Mouse (Mus musculus): ENCODE measurements around the gene Hoxb9. TPM values are rescaled to one million over a fixed set of nuclear protein-coding genes. Genes with fewer than 3 reads are reported as not detected.
A peak's percentile ranks its signal among the peaks of the same experiment; 100 is the strongest.

Gene Hoxb9
- polyA plus RNA-seq (2012; rRNA removed) = 0.26 and 0.27 TPM in 2 replicates

DNA sequence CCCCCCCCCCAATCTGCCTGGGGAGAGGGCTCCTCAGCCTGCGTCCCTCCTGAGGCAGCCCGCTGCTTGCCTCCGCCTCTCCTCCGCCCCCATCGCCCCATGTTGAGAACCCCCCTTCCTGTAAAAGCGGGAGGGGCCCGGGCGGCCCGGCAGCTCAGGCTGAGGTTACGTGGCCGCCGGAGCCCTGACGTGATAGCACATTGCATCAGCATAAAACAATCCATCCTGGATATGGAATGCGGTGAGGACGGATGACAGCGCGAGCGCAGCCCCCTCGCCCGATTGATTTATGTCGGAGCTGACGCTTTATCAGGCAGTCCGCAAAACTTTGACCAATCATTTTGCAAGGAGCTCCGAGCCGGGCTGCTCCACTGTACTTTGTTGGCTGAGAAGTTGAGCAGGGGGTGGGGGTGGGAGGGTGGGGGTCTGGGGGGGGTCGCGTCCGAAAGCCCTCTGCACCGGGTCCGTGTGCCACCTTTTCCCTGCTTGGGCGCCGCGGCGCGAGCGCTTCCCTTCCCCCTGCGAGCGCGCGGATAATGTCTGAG lies at the start of gene Hoxb9:
TSS of gene Hoxb9 (plus strand) at position 462 of the 545 bp plus-strand sequence.
- Histone ChIP-seq H3K27ac (ENCODE audit: insufficient read depth, low read length) (no peak within 1 kb of the TSS), H3K27me3 (ENCODE audit: control insufficient read depth, insufficient read depth, low read length) (peaks cover 38% of the 10 kb centered on the region), H3K4me3 (ENCODE audit: extremely low read depth, insufficient read depth, insufficient read length) (peak within 1 kb of the TSS; percentile 30; the same call in 1 of the 2 replicates), H3K4me1 (ENCODE audit: control insufficient read depth, insufficient read depth, insufficient read length) (peaks cover 2% of the 10 kb centered on the region), H3K36me3 (ENCODE audit: control insufficient read depth, insufficient read depth, low read length) (no peaks in the 10 kb centered on the region)
- no peak for TF ChIP-seq POLR2A (IDR thresholded peaks at IDR 0.05; ENCODE audit: low read depth, low read length)
- TF ChIP-seq CTCF (IDR thresholded peaks at IDR 0.05; ENCODE audit: extremely low read depth, insufficient read depth, insufficient read length, insufficient replicate concordance) = no peak
- no peak for DNase-seq (ENCODE audit: low read depth in 1 of 2, low spot score in 2 of 2)
- 2% methylated on average over 40 of the region's 40 CpGs for WGBS

- Histone ChIP-seq H3K27me3 (ENCODE audit: control insufficient read depth, insufficient read depth, low read length) (no peaks in the 10 kb centered on the region), H3K4me3 (ENCODE audit: extremely low read depth, insufficient read depth, insufficient read length) (no peak overlapping the region), H3K36me3 (ENCODE audit: control insufficient read depth, insufficient read depth, low read length) (no peaks in the 10 kb centered on the region), H3K4me1 (ENCODE audit: control insufficient read depth, insufficient read depth, insufficient read length) (no peaks in the 10 kb centered on the region), H3K27ac (ENCODE audit: insufficient read depth, low read length) (no peak overlapping the region)
- TF ChIP-seq CTCF (IDR thresholded peaks at IDR 0.05; ENCODE audit: extremely low read depth, insufficient read depth, insufficient read length, insufficient replicate concordance) (no peak), POLR2A (IDR thresholded peaks at IDR 0.05; ENCODE audit: low read depth, low read length) (no peak)
- no peak for DNase-seq (ENCODE audit: low read depth in 1 of 2, low spot score in 2 of 2)
- 45% methylated on average over 2 of the region's 2 CpGs for WGBS
Measured at GRCm38 (mm10) chr11:96223813-96224212, 47.4 kb upstream of the Hoxb9 start.

- H3K4me3 ChIP-seq (ENCODE audit: extremely low read depth, insufficient read depth, insufficient read length) = no peak overlapping the region
- WGBS = 77% methylated on average over 9 of the region's 9 CpGs
- no peaks in the 10 kb centered on the region for H3K27me3 ChIP-seq (ENCODE audit: control insufficient read depth, insufficient read depth, low read length)
- no peak for DNase-seq (ENCODE audit: low read depth in 1 of 2, low spot score in 2 of 2)
- no peak overlapping the region for H3K27ac ChIP-seq (ENCODE audit: insufficient read depth, low read length)
- no peaks in the 10 kb centered on the region for H3K36me3 ChIP-seq (ENCODE audit: control insufficient read depth, insufficient read depth, low read length)
- no peaks in the 10 kb centered on the region for H3K4me1 ChIP-seq (ENCODE audit: control insufficient read depth, insufficient read depth, insufficient read length)
- TF ChIP-seq CTCF (IDR thresholded peaks at IDR 0.05; ENCODE audit: extremely low read depth, insufficient read depth, insufficient read length, insufficient replicate concordance) (no peak), POLR2A (IDR thresholded peaks at IDR 0.05; ENCODE audit: low read depth, low read length) (no peak)
Measured at GRCm38 (mm10) chr11:96227676-96228075, 43.6 kb upstream of the Hoxb9 start.

GRCm38 (mm10) chr11:96234906-96235305 lies 36.4 kb upstream of the Hoxb9 start:
- Histone ChIP-seq H3K4me3 (ENCODE audit: extremely low read depth, insufficient read depth, insufficient read length) (no peak overlapping the region), H3K27ac (ENCODE audit: insufficient read depth, low read length) (no peak overlapping the region), H3K4me1 (ENCODE audit: control insufficient read depth, insufficient read depth, insufficient read length) (no peaks in the 10 kb centered on the region), H3K27me3 (ENCODE audit: control insufficient read depth, insufficient read depth, low read length) (no peaks in the 10 kb centered on the region), H3K36me3 (ENCODE audit: control insufficient read depth, insufficient read depth, low read length) (no peaks in the 10 kb centered on the region)
- DNase-seq (ENCODE audit: low read depth in 1 of 2, low spot score in 2 of 2) = peak in 1 of 2 experiments; percentile 9
- 2% methylated on average over 12 of the region's 12 CpGs for WGBS
- no peak for TF ChIP-seq POLR2A (IDR thresholded peaks at IDR 0.05; ENCODE audit: low read depth, low read length)
- peak; percentile 85 for TF ChIP-seq CTCF (IDR thresholded peaks at IDR 0.05; ENCODE audit: extremely low read depth, insufficient read depth, insufficient read length, insufficient replicate concordance)

DNA sequence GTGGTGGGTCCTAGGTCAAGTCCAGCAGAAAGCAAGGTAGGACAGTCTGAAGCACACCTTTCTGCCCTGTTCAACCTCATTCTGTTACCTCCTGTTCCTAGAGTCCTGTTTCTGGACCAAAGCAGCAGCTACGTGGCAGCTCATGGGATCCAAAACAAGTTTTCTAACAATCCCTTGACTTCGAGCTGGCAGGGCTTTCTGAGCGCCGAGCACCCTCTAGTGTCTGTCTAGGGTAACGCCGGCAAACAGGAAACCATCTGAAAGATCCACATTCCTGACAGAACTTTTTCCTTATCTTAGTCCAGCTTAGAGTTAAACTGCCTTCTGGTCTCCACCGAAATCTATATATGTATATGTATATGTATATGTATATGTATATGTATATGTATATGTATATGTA lies 31.0 kb upstream of the Hoxb9 start:
- no peaks in the 10 kb centered on the region for H3K4me1 ChIP-seq (ENCODE audit: control insufficient read depth, insufficient read depth, insufficient read length)

DNA sequence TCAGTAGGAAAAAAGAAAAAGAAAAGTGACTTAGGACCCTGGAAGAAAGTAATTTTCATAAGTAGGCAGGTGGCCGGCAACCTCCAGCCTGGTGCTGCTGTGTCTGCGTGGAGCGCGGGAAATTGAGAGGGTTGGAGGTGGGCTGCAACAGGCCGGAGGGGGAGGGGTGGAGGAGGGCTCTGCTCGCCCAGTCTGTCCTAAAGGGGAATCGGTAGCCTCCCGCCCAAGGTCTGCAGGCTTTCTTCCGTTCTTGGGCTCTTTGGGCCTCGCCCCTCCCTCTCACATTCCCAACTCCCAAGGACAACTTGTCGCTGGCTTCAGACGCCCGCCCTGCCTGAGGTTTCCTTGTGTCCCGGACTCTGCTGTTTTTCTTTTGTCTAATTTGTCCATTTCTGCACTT lies 20.4 kb upstream of the Hoxb9 start:
- Histone ChIP-seq H3K36me3 (ENCODE audit: control insufficient read depth, insufficient read depth, low read length) (no peaks in the 10 kb centered on the region), H3K4me1 (ENCODE audit: control insufficient read depth, insufficient read depth, insufficient read length) (no peaks in the 10 kb centered on the region), H3K27ac (ENCODE audit: insufficient read depth, low read length) (no peak overlapping the region), H3K4me3 (ENCODE audit: extremely low read depth, insufficient read depth, insufficient read length) (no peak overlapping the region), H3K27me3 (ENCODE audit: control insufficient read depth, insufficient read depth, low read length) (peaks cover 19% of the 10 kb centered on the region)
- no peak for TF ChIP-seq POLR2A (IDR thresholded peaks at IDR 0.05; ENCODE audit: low read depth, low read length)
- TF ChIP-seq CTCF (IDR thresholded peaks at IDR 0.05; ENCODE audit: extremely low read depth, insufficient read depth, insufficient read length, insufficient replicate concordance) = no peak
- WGBS = 8% methylated on average over 14 of the region's 14 CpGs
- DNase-seq (ENCODE audit: low read depth in 1 of 2, low spot score in 2 of 2) = no peak

More for the DNA sequence above, 31.0 kb upstream of the Hoxb9 start:
- H3K27me3 ChIP-seq (ENCODE audit: control insufficient read depth, insufficient read depth, low read length) = no peaks in the 10 kb centered on the region
- H3K36me3 ChIP-seq (ENCODE audit: control insufficient read depth, insufficient read depth, low read length) = no peaks in the 10 kb centered on the region
- H3K4me3 ChIP-seq (ENCODE audit: extremely low read depth, insufficient read depth, insufficient read length) = no peak overlapping the region
- no peak overlapping the region for H3K27ac ChIP-seq (ENCODE audit: insufficient read depth, low read length)
- WGBS = 2% methylated on average over 7 of the region's 7 CpGs
- no peak for TF ChIP-seq POLR2A (IDR thresholded peaks at IDR 0.05; ENCODE audit: low read depth, low read length)
- TF ChIP-seq CTCF (IDR thresholded peaks at IDR 0.05; ENCODE audit: extremely low read depth, insufficient read depth, insufficient read length, insufficient replicate concordance) = peak; percentile 59; the same call in 1 of the 2 replicates
- DNase-seq (ENCODE audit: low read depth in 1 of 2, low spot score in 2 of 2) = no peak

DNA sequence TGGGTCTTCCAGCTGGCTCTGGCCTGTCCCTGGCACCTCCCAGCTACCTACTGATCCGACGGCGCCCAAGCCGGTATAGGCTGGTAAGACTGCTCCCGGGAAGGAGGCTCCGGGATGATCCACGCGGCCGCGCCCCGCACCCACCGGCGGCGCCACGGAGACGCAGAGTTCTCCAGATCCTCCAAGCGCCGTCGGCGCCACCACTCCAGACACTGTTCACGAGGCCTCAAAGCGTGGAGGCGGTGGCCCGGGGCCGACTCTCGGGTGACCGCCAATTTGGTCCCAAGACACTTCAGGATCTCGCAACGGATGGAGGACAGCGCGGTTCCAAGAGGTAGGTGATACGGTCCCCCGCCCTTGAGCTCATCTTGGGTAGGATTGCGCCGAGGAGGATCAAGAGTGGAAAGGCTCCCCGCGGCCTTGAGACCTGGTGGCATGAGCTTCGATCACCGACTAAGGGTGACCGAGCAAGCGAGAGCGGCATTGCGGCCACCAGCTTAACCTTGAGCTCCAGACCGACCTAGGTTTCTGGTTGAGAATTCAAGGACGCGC lies 19.7 kb upstream of the Hoxb9 start:
- Histone ChIP-seq H3K36me3 (ENCODE audit: control insufficient read depth, insufficient read depth, low read length) (no peaks in the 10 kb centered on the region), H3K4me3 (ENCODE audit: extremely low read depth, insufficient read depth, insufficient read length) (no peak overlapping the region), H3K4me1 (ENCODE audit: control insufficient read depth, insufficient read depth, insufficient read length) (no peaks in the 10 kb centered on the region), H3K27ac (ENCODE audit: insufficient read depth, low read length) (no peak overlapping the region), H3K27me3 (ENCODE audit: control insufficient read depth, insufficient read depth, low read length) (peaks cover 21% of the 10 kb centered on the region)
- 6% methylated on average over 46 of the region's 46 CpGs for WGBS
- no peak for TF ChIP-seq POLR2A (IDR thresholded peaks at IDR 0.05; ENCODE audit: low read depth, low read length)
- TF ChIP-seq CTCF (IDR thresholded peaks at IDR 0.05; ENCODE audit: extremely low read depth, insufficient read depth, insufficient read length, insufficient replicate concordance) = no peak
- no peak for DNase-seq (ENCODE audit: low read depth in 1 of 2, low spot score in 2 of 2)

Data from spleen, adult 2 months (tissue).